Mouse (Mus musculus): ENCODE data around the gene Nubp2.

DNA sequence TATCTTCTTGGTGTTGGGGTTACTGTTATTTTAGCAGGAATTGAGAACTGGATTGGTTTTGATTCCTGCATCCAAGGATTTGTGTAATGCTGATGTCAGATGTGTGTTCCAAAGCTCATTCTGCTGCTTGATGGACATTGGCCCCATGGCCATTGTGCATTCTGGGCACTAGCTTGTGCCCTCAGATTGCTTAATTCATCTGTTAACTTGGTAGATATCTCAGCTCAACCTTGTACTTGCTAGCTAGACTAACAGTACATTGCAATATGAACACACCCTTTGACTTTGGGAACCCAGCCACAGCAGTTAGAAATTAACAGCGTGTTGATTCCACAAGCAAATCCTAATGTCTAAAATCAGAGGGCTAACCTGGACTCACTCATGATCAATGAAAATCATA is 38.8 kb downstream of the Nubp2 start:
- TF ChIP-seq CTCF (IDR thresholded peaks at IDR 0.05; ENCODE audit: control insufficient read depth, insufficient read depth, insufficient read length) (no peak), MYOG (IDR thresholded peaks at IDR 0.05; ENCODE audit: control insufficient read depth, extremely low read depth, insufficient read length) (no peak), USF1 (IDR thresholded peaks at IDR 0.05; ENCODE audit: low read depth) (no peak)

All from C2C12 (cell line).